Mouse (Mus musculus) stomach, postnatal 0 days (tissue): ENCODE data around the gene Cd48.

Source experiments
- CTCF ChIP-seq: IDR thresholded peaks from 2 replicates; pipeline ENCODE4 v1.5.1; 2016; ENCODE audit warnings: antibody characterized with exemption, low read depth, mild to moderate bottlenecking, moderate library complexity
- EP300 ChIP-seq: optimal IDR thresholded peaks from 2 replicates; pipeline ENCODE3; 2016; ENCODE audit warnings: antibody characterized with exemption

DNA sequence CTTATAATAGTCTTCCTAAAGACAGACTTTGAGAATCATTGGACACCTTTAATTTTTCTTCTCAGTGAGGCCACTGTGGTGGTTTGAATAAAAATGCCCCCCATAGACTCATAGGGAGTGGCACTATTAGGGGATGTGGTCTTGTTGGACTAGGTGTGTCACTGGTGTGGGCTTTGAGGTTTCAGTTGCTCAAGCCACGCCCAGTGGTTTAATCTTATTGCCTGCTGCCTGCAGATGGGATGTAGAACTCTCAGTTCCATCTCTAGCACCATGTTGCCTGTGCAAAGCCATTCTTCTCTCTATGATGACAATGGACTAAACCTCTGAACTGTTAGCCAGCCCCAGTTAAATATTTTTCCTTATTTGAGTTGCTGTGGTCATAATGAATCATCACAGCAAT, 4.1 kb upstream of the Cd48 start:
- no peak for TF ChIP-seq CTCF
- TF ChIP-seq EP300, result no peak
